Mouse (Mus musculus): ENCODE measurements around the gene Ndufab1. TPM values are rescaled to one million over a fixed set of nuclear protein-coding genes. Genes with fewer than 3 reads are reported as not detected.

Gene Ndufab1
- 961 TPM for polyA plus RNA-seq (2014; fragmentation: Illumina TruSeq; extraction: RNeasy Lipid Tissue Mini Kit (QIAGEN cat#74804); ENCODE audit: low replicate concordance)

GRCm38 (mm10) chr7:122101747-122102244 lies at the start of gene Ndufab1:
Gene Ndufab1 (minus strand): TSS chr7:122101886.

GRCm38 (mm10) chr7:122132497-122133337 lies 31.0 kb upstream of the Ndufab1 start, which contains the start of the genes Palb2 and Dctn5:
Gene Palb2 (minus strand): TSS chr7:122132985.
Gene Dctn5 (plus strand): TSS chr7:122133041.

DNA sequence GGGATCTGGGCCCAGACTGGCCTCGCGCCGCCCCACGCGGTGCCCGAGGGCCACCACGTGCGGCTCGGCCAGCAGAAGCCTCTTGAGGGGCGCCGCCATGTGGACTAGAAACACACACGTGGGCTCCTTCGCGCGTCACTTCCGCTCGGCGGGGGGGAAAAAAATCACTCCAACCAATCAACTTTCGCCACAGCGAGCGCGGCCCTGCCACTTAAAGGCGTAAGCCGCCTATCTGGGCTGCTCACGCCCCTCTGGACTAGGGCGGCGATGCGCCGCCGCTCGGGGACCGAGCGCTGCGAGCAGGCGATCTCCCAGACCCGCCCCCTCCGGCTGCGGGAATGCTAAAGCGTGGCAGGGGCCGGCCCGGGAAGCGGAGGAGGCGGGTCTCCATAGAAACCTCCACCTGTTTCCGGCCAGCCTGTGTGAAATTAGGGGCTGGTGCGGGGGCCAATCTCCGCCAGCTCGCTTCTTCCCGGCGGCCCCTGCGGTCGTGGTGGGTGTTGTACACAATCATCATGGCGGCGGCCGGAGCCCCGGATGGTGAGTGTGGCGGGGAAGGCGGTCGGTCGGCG lies 34.7 kb downstream of the Ndufab1 start, which contains the start of the genes Ubfd1 and Ears2:
Gene Ubfd1 (plus strand): TSS at position 231 of the 572 bp plus-strand sequence.
Gene Ears2 (minus strand): TSS at position 319 of the 572 bp plus-strand sequence.

Other genes starting within 250 kb of the Ndufab1 start
- gene Scnn1b, start 236.8 kb downstream of the Ndufab1 start, polyA plus RNA-seq (2014; fragmentation: Illumina TruSeq; extraction: RNeasy Lipid Tissue Mini Kit (QIAGEN cat#74804); ENCODE audit: low replicate concordance) = not detected
- 6.9 TPM for gene Cog7, start 120.2 kb downstream of the Ndufab1 start, polyA plus RNA-seq (2014; fragmentation: Illumina TruSeq; extraction: RNeasy Lipid Tissue Mini Kit (QIAGEN cat#74804); ENCODE audit: low replicate concordance)
- 1.4 TPM for gene Gga2, start 80.7 kb downstream of the Ndufab1 start, polyA plus RNA-seq (2014; fragmentation: Illumina TruSeq; extraction: RNeasy Lipid Tissue Mini Kit (QIAGEN cat#74804); ENCODE audit: low replicate concordance)
- 32.7 TPM for gene Ubfd1, start 34.7 kb downstream of the Ndufab1 start, polyA plus RNA-seq (2014; fragmentation: Illumina TruSeq; extraction: RNeasy Lipid Tissue Mini Kit (QIAGEN cat#74804); ENCODE audit: low replicate concordance)
- 1.3 TPM for gene Ears2, start 34.6 kb downstream of the Ndufab1 start, polyA plus RNA-seq (2014; fragmentation: Illumina TruSeq; extraction: RNeasy Lipid Tissue Mini Kit (QIAGEN cat#74804); ENCODE audit: low replicate concordance)
- 9.5 TPM for gene Palb2, start 31.1 kb upstream of the Ndufab1 start, polyA plus RNA-seq (2014; fragmentation: Illumina TruSeq; extraction: RNeasy Lipid Tissue Mini Kit (QIAGEN cat#74804); ENCODE audit: low replicate concordance)
- 71.6 TPM for gene Dctn5, start 31.2 kb upstream of the Ndufab1 start, polyA plus RNA-seq (2014; fragmentation: Illumina TruSeq; extraction: RNeasy Lipid Tissue Mini Kit (QIAGEN cat#74804); ENCODE audit: low replicate concordance)
- 0.82 TPM for gene Plk1, start 57.6 kb upstream of the Ndufab1 start, polyA plus RNA-seq (2014; fragmentation: Illumina TruSeq; extraction: RNeasy Lipid Tissue Mini Kit (QIAGEN cat#74804); ENCODE audit: low replicate concordance)
- gene Ern2, start 84.3 kb upstream of the Ndufab1 start, polyA plus RNA-seq (2014; fragmentation: Illumina TruSeq; extraction: RNeasy Lipid Tissue Mini Kit (QIAGEN cat#74804); ENCODE audit: low replicate concordance) = not detected
- 341 TPM for gene Chp2, start 117.6 kb upstream of the Ndufab1 start, polyA plus RNA-seq (2014; fragmentation: Illumina TruSeq; extraction: RNeasy Lipid Tissue Mini Kit (QIAGEN cat#74804); ENCODE audit: low replicate concordance)
- 16.1 TPM for gene Prkcb, start 186.9 kb upstream of the Ndufab1 start, polyA plus RNA-seq (2014; fragmentation: Illumina TruSeq; extraction: RNeasy Lipid Tissue Mini Kit (QIAGEN cat#74804); ENCODE audit: low replicate concordance)